Mouse (Mus musculus) embryonic facial prominence, embryonic 10.5 days (tissue): Measurements from ENCODE around the gene Fam184b. TPM values are rescaled to one million over a fixed set of nuclear protein-coding genes. Genes with fewer than 3 reads are reported as not detected.

Experiments used
- DNase-seq: peaks from one replicate; pipeline ENCODE4 v3.0.0-alpha.2; 2017; ENCODE audit warnings: low spot score
- H3K27ac ChIP-seq: fragments of 300-500 bp; sonication (generic); replicated peaks from 2 replicates; pipeline ENCODE4 v1.5.1; 2016; ENCODE audit warnings: mild to moderate bottlenecking
- H3K27me3 ChIP-seq: fragments of 300-500 bp; sonication (generic); replicated peaks from 2 replicates; pipeline ENCODE4 v1.6.1; 2016; ENCODE audit warnings: low read depth, mild to moderate bottlenecking; ENCODE audit not compliant: poor library complexity, severe bottlenecking
- H3K36me3 ChIP-seq: fragments of 300-500 bp; sonication (generic); replicated peaks from 2 replicates; pipeline ENCODE4 v1.6.1; 2016; ENCODE audit warnings: mild to moderate bottlenecking, moderate library complexity
- H3K4me1 ChIP-seq: fragments of 300-500 bp; sonication (generic); 2 replicates; pipeline ENCODE4 v1.6.1; 2016
- H3K4me3 ChIP-seq: fragments of 300-500 bp; sonication (generic); 2 replicates; pipeline ENCODE4 v1.5.1; 2016; ENCODE audit warnings: mild to moderate bottlenecking, moderate library complexity
- H3K9me3 ChIP-seq: fragments of 300-500 bp; sonication (generic); 2 replicates; pipeline ENCODE4 v1.6.1; 2016; ENCODE audit warnings: mild to moderate bottlenecking
- WGBS: fragments of 180-500 bp; shearing (Covaris S2); methylation state at CpG from one replicate; pipeline ENCODE4 v1.1.7; 2016; 5-methylcytosine and 5-hydroxymethylcytosine counted together
- polyA plus RNA-seq: library from polyadenylated mRNA; unstranded; fragments of >200 nt; fragmentation: Nextera tagmentation; extraction: Ambion mirVana; gene quantifications from 2 replicates; pipeline ENCODE4 v1.2.1, GENCODE M21; 2016

Fam184b gene
- 0.62 and 0.67 TPM in 2 replicates for polyA plus RNA-seq

DNA sequence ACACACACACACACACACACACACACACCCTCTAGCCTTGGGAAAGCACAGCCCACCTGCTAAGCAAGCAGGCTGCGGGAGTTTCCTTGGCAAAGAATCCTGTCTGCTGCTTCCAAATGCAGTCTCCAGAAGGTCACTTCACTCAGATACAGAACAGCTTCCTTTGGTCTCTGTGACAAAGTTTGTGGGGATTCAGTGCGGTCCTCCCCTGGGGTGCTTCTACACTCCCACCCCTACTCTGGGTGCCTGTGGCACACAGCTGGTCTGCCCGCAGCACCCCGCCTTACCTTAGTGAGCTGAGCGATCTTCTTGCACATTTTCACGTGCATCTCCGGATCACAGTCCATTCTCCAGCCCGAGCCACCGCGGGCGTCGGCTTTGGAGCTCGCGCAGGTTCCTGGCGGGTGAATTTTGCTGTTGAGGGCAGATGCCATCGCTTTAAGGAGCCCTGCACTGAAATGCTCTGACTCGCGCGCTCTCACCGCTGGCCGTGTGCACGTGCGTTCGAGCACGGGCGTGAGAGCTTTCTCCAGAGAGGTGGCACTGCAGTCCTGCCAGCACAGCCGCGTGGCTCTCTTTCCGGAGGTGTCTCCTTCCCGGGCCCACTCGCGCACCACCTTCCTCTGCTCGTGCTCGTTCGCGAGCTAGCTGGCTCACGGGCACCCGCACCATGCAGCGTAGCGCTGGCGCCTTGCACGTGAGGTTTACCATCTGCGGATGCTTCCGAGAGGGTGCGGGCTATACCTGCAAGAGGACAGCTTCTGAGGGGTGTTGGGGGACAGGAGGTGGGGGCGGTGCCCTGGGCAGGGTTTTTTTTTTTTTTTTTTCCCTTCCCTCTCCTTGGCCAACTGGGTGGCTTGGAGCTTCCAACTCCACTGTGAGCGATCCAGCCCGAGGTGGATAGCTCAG, at the start of gene Fam184b:
TSS of gene Fam184b (minus strand) at position 809 of the 909 bp plus-strand sequence.
- H3K4me3 ChIP-seq: peak within 1 kb of the TSS; percentile 74
- under 1% methylated on average over 48 of the region's 48 CpGs for WGBS
- DNase-seq: peak; percentile 68
- H3K27ac ChIP-seq: peak within 1 kb of the TSS; percentile 73
- H3K36me3 ChIP-seq: no peaks in the 10 kb centered on the region
- H3K4me1 ChIP-seq: peaks cover 10% of the 10 kb centered on the region
- no peaks in the 10 kb centered on the region for H3K9me3 ChIP-seq
- peaks cover 43% of the 10 kb centered on the region for H3K27me3 ChIP-seq

DNA sequence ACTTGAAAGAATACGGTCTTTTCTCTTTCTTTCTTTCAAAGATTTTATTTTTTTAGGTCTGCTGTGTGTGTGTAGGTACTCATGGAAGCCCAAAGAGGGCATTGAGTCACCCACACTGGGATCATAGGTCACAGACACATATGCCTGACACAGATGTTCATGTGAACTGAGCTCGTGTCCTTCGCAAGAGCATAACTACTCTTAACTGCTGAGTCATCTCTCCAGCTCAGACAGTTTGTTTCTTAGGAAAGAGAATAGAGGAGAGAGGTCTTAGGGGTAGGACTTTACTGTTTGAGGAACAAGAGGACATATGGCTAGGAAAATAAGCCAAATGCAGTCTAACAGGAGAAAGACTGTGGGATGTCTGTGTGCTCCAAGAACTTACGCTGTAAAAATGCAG, 49.7 kb upstream of the Fam184b start:
- no peak overlapping the region for H3K27ac ChIP-seq
- no peak overlapping the region for H3K4me3 ChIP-seq
- H3K36me3 ChIP-seq: peaks cover 70% of the 10 kb centered on the region
- H3K9me3 ChIP-seq: no peaks in the 10 kb centered on the region
- H3K4me1 ChIP-seq: no peaks in the 10 kb centered on the region
- DNase-seq: no peak
- WGBS: 85% methylated on average over 4 of the region's 4 CpGs
- H3K27me3 ChIP-seq: no peaks in the 10 kb centered on the region

DNA sequence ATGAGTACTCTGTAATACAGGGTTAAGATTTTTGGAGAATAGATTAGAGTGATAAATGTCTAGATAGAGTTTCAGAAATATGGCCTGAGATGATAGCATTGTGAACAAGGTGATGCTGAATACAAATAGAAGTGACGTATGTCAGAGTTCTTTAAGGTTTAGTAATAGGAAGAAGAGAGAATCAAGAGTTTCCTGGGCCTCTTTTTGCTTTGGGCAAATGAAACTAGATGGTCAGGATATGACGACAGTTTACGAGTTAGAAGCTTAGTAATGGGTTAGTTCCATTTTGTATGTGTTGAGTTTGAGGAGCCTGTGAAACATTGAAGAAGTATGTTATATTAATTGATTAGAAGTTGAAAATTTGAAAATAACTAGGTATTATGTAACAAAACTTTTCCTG, 46.8 kb upstream of the Fam184b start:
- WGBS: 95% methylated on average over 3 of the region's 3 CpGs
- H3K27ac ChIP-seq: no peak overlapping the region
- no peak for DNase-seq
- no peaks in the 10 kb centered on the region for H3K27me3 ChIP-seq
- peaks cover 80% of the 10 kb centered on the region for H3K36me3 ChIP-seq
- H3K4me3 ChIP-seq: no peak overlapping the region
- no peaks in the 10 kb centered on the region for H3K4me1 ChIP-seq
- H3K9me3 ChIP-seq: no peaks in the 10 kb centered on the region

DNA sequence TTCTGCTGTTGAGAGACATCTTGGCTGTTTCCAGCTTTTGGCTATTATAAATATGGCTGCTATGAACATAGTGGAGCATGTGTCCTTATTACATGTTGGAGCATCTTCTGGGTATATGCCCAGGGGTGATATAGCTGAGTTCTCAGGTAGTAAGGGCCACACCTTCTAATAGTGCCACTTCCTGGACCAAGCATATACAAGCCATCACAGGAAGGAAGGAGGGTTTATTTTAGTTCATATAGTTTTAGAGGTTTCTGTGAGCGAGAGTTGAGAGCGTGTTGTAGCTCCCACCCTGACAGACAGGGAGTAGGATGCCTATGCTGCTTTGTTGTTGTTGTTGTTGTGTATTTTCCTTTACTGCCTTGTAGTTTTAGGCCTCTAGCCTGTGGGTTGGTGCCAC, 45.8 kb upstream of the Fam184b start:
- 92% methylated on average over 2 of the region's 2 CpGs for WGBS
- no peaks in the 10 kb centered on the region for H3K27me3 ChIP-seq
- H3K27ac ChIP-seq: no peak overlapping the region
- DNase-seq: no peak
- H3K4me3 ChIP-seq: no peak overlapping the region
- no peaks in the 10 kb centered on the region for H3K9me3 ChIP-seq
- no peaks in the 10 kb centered on the region for H3K4me1 ChIP-seq
- peaks cover 84% of the 10 kb centered on the region for H3K36me3 ChIP-seq

DNA sequence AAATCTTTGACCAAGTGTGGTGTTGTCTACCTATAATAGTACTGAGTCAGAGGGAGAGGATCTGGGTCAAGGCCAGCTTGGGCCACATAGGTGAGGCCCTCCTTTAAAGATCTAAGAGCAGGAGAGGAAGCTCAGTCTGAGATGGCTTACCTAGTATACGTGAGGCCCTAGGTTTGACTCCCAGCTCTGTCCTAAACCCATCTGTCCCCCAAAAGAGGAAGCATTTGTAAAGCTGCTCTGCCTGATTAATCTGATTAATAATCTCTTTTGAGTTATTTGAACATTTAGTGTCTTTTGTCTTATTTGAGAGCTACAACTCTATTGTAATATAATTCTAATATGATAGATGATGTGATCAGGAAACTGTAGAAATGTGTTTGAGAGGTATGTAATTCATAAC, 44.0 kb upstream of the Fam184b start:
- H3K27me3 ChIP-seq: no peaks in the 10 kb centered on the region
- no peak overlapping the region for H3K4me3 ChIP-seq
- no peak overlapping the region for H3K27ac ChIP-seq
- no peaks in the 10 kb centered on the region for H3K9me3 ChIP-seq
- 89% methylated on average over 1 of the region's 1 CpGs for WGBS
- DNase-seq: no peak
- H3K36me3 ChIP-seq: peaks cover 87% of the 10 kb centered on the region
- no peaks in the 10 kb centered on the region for H3K4me1 ChIP-seq

DNA sequence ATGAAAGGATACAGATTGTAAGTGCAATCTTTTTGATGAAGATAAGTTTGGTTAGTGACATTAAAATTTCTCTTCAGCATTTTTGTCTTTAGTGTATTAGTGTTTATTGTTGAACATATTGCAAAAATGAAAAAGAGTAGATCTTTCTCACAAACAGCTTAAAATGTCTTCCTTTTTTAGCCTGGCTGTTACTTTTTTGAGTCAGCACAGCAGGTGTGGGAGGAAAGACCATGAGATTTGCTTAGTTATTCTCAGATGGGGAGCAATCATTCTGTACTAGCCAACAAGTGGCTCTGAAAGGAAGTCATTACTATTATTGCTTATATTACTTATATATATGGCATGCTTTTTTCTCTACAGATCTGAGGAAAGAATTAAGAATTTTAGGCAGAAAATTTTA, 40.5 kb upstream of the Fam184b start:
- Histone ChIP-seq H3K4me1 (no peaks in the 10 kb centered on the region), H3K27me3 (no peaks in the 10 kb centered on the region), H3K36me3 (peaks cover 94% of the 10 kb centered on the region), H3K4me3 (no peak overlapping the region), H3K9me3 (no peaks in the 10 kb centered on the region), H3K27ac (no peak overlapping the region)
- DNase-seq: no peak

DNA sequence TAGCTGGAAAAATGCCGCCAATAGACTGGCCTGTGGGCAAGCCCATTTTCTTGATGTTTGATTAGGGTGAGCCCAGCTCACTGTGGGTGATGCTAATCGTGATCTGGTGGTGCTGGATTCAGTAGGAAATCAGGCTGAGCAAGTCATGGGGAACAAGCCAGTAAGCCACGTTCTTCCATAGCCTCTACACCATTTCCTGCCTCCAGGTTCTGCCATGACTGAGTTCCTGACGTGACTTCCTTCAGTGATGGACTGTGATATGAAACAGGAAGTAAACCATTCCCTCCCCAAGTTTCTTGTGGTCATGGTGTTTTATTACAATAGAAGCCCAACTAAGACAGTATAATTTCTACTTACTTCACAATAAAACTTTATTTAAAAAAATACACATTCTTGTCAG, 38.2 kb upstream of the Fam184b start:
- Histone ChIP-seq H3K4me1 (no peaks in the 10 kb centered on the region), H3K36me3 (peaks cover 84% of the 10 kb centered on the region), H3K27ac (no peak overlapping the region), H3K4me3 (no peak overlapping the region), H3K27me3 (no peaks in the 10 kb centered on the region), H3K9me3 (no peaks in the 10 kb centered on the region)
- WGBS: 87% methylated on average over 4 of the region's 4 CpGs
- DNase-seq: no peak

DNA sequence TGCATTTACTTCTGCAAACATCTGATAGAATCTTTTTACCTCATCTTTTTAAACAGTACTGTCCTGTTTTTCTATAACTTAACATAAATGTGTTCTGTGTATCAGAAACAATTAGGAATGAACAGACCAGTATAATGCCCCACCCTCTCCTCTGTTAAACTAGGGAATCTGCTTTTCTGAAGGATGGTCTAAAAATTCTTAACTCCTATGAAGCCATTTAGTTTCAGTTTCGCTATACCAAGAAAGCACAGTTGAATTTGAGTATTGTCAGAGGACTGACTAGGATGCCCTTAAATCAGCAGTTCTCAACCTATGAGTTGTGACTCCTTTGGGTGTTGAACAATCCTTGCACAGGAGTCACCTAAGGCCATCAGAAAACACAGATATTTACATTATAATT, 35.6 kb upstream of the Fam184b start:
- Histone ChIP-seq H3K27me3 (no peaks in the 10 kb centered on the region), H3K9me3 (no peaks in the 10 kb centered on the region), H3K36me3 (peaks cover 67% of the 10 kb centered on the region), H3K4me1 (peaks cover 9% of the 10 kb centered on the region), H3K4me3 (no peak overlapping the region), H3K27ac (no peak overlapping the region)
- DNase-seq: no peak
- 91% methylated on average over 1 of the region's 1 CpGs for WGBS

DNA sequence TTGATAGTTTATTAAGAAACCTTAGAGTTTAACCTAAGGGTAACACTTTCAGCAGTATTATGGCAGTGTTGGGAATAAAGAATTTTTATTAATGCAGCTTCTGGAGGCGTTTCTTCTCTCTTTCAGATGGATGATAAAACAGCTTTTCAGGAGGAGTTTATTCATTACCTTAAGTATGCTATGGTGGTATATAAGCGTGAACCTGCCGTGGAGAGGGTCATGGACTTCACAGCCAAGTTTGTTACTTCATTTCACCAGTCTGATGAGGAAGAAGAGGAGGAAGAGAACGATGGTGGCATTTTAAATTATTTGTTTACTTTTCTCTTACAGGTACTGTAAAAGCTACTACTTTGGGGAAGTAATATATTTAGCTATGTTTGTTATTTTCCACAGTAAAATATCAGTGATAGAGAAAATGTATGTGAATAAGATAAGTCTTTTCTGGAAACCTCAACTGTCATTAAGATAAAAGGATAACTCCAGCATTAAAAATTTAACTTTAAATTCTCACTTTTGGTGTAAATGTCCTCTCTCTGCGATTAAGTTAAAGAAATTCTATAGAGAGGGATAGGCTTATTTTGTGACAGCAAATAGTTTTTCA, 31.6 kb upstream of the Fam184b start:
- 64% methylated on average over 5 of the region's 5 CpGs for WGBS
- no peak for DNase-seq
- peaks cover 31% of the 10 kb centered on the region for H3K36me3 ChIP-seq
- H3K4me3 ChIP-seq: peak overlapping the region; percentile 88
- no peaks in the 10 kb centered on the region for H3K9me3 ChIP-seq
- peak overlapping the region; percentile 96; the same call in 1 of the 2 replicates for H3K27ac ChIP-seq
- no peaks in the 10 kb centered on the region for H3K27me3 ChIP-seq
- peaks cover 15% of the 10 kb centered on the region for H3K4me1 ChIP-seq

DNA sequence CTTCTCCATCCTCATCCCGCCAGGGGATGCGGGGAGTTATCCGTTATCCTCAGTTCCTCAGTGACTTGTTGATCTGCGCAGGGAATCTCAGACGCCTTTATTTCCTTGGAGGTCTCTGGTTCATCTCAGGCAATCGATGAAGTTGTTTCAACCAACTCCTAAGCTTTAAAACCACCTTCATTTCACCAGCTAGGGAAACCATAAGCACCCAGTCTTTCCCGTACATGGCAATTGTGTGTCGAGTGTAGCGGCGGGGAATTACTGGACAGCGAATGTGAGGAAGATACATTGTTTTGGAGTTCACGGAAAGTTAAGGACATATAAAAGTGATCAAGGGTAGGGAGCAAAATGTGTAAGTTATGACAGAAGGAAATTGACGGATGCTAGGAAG, 30.9 kb upstream of the Fam184b start:
- Histone ChIP-seq H3K9me3 (no peaks in the 10 kb centered on the region), H3K27me3 (no peaks in the 10 kb centered on the region), H3K4me1 (peaks cover 15% of the 10 kb centered on the region), H3K27ac (peak overlapping the region; percentile 96), H3K4me3 (peak overlapping the region; percentile 88), H3K36me3 (peaks cover 24% of the 10 kb centered on the region)
- WGBS: under 1% methylated on average over 13 of the region's 13 CpGs
- no peak for DNase-seq

DNA sequence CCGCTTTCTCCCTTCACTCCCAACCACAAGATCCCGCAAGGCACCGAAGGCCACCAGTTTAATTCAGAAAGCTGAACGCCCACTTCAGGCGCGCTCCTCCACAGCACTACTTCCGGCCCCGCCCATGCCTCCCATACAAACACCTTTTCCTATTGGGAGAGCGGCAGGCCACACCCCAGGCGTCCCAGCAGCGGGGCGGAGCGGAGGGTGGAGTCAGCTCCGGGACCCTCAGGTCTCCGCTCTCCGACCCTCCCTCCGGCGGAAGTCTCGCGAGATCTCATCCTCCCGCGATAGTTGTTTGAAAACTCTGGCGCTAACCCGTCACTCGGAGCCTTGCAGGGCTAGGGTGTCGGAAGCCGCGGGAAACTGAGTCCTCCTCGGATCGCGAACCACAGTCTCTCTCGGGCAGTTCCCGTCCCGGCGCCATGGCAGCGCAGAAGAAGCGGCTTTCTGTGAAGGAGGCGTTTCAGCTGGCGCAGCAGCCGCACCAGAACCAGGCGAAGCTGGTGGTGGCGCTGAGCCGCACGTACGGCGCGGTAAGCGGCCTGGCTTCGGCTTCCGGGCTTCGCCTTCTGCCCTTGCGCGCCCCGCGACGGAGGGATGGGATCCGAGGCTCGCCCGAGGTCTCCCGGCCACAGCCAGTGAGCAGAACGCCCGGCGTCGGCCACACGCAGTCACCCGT, 30.3 kb upstream of the Fam184b start, which contains the start of gene Ncapg:
TSS of gene Ncapg (plus strand) at position 322 of the 682 bp plus-strand sequence.
- peak within 1 kb of the TSS; percentile 88 for H3K4me3 ChIP-seq
- under 1% methylated on average over 66 of the region's 66 CpGs for WGBS
- peaks cover 18% of the 10 kb centered on the region for H3K36me3 ChIP-seq
- peaks cover 15% of the 10 kb centered on the region for H3K4me1 ChIP-seq
- peak within 1 kb of the TSS; percentile 96 for H3K27ac ChIP-seq
- no peaks in the 10 kb centered on the region for H3K27me3 ChIP-seq
- peak; percentile 100 for DNase-seq
- no peaks in the 10 kb centered on the region for H3K9me3 ChIP-seq

DNA sequence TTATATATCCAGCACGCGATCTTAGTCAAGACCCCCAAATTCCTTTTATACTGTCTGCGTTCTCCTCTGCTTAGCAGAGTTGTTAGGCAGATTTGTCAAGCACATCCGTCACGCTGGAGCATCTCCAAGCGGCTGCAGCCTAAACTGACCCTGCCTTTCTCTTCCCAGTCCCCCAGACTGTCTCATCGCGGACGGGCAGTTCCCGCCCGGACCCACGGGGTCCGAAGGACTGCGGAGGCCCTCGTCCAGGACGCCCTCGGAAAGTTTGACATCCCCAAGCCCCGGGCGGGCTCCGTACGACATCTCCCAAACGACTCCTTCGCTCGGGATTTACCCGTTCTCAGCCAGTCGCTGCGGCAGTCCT, 29.8 kb upstream of the Fam184b start:
- Histone ChIP-seq H3K27ac (peak overlapping the region; percentile 96), H3K9me3 (no peaks in the 10 kb centered on the region), H3K36me3 (peaks cover 15% of the 10 kb centered on the region), H3K4me3 (peak overlapping the region; percentile 88), H3K4me1 (peaks cover 15% of the 10 kb centered on the region), H3K27me3 (no peaks in the 10 kb centered on the region)
- DNase-seq: no peak
- under 1% methylated on average over 27 of the region's 27 CpGs for WGBS
